Mouse (Mus musculus): ENCODE data around the gene Spta1.

The Spta1 gene

DNA sequence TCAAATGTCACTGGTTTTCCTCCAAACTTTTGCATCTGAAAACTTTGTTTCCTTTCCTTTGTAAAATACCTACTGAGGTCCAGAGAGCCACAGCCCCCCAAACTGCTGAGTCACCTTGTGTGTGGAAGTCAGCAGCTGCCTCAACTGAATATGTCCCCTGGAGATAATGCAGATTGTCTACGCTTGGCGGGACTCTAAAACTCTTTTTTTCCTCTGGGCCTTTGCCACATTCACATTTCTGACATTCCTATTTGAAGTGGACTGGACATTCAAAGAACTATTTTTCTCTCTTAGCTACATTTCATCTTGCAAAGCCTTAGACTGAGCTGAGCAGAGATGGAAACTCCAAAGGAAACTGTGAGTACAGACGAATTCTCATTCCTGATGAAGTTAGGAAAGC is at the start of gene Spta1:
Gene Spta1, plus strand, starts transcription at position 172 of the 400 bp plus-strand sequence.
- Histone ChIP-seq H3K36me3 (ENCODE audit: control insufficient read depth, insufficient read depth, low read length, poor library complexity, severe bottlenecking) (no peaks in the 10 kb centered on the region), H3K27me3 (ENCODE audit: control insufficient read depth, insufficient read depth, low read length, poor library complexity, severe bottlenecking) (no peaks in the 10 kb centered on the region)
- no peak for DNase-seq (ENCODE audit: low read depth, low spot score)

DNA sequence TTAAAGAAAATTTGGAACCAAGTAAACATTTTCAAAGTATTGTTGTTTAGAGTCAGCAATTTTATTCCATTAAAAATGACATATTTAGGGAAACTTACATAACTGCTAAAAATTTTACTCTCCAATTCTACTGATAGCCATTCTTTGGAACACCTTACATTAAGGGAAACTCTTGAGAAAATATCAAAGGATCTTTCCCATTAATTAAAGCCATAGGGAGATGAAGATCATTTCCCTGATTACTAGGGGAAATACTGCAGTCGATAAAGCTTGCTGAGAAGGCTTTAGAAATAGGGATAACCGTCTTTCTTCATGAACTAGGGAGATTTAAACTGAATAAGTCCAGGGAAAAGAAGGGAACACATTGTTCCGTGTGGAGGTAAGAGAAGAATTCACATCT is 41.4 kb upstream of the Spta1 start, which contains the start of gene Olfr424:
Gene Olfr424, plus strand, starts transcription at position 301 of the 400 bp plus-strand sequence.
- H3K27me3 ChIP-seq (ENCODE audit: control insufficient read depth, insufficient read depth, low read length, poor library complexity, severe bottlenecking), result no peaks in the 10 kb centered on the region
- no peak for DNase-seq (ENCODE audit: low read depth, low spot score)
- H3K36me3 ChIP-seq (ENCODE audit: control insufficient read depth, insufficient read depth, low read length, poor library complexity, severe bottlenecking), result no peaks in the 10 kb centered on the region

GRCm38 (mm10) chr1:174131999-174132398 is 40.6 kb upstream of the Spta1 start:
- H3K36me3 ChIP-seq (ENCODE audit: control insufficient read depth, insufficient read depth, low read length, poor library complexity, severe bottlenecking), result no peaks in the 10 kb centered on the region
- no peak for DNase-seq (ENCODE audit: low read depth, low spot score)

GRCm38 (mm10) chr1:174141384-174141783 is 31.2 kb upstream of the Spta1 start:
- peak; percentile 73 for DNase-seq (ENCODE audit: low read depth, low spot score)
- Histone ChIP-seq H3K27me3 (ENCODE audit: control insufficient read depth, insufficient read depth, low read length, poor library complexity, severe bottlenecking) (0 out of 2 replicates have a peak, but pooled peaks cover 1% of the 10 kb centered on the region), H3K36me3 (ENCODE audit: control insufficient read depth, insufficient read depth, low read length, poor library complexity, severe bottlenecking) (no peaks in the 10 kb centered on the region)

More at GRCm38 (mm10) chr1:174131999-174132398, 40.6 kb upstream of the Spta1 start:
- no peaks in the 10 kb centered on the region for H3K27me3 ChIP-seq (ENCODE audit: control insufficient read depth, insufficient read depth, low read length, poor library complexity, severe bottlenecking)

GRCm38 (mm10) chr1:174146696-174147095 is 25.9 kb upstream of the Spta1 start:
- DNase-seq (ENCODE audit: low read depth, low spot score), result no peak
- Histone ChIP-seq H3K27me3 (ENCODE audit: control insufficient read depth, insufficient read depth, low read length, poor library complexity, severe bottlenecking) (0 out of 2 replicates have a peak, but pooled peaks cover 1% of the 10 kb centered on the region), H3K36me3 (ENCODE audit: control insufficient read depth, insufficient read depth, low read length, poor library complexity, severe bottlenecking) (no peaks in the 10 kb centered on the region)

DNA sequence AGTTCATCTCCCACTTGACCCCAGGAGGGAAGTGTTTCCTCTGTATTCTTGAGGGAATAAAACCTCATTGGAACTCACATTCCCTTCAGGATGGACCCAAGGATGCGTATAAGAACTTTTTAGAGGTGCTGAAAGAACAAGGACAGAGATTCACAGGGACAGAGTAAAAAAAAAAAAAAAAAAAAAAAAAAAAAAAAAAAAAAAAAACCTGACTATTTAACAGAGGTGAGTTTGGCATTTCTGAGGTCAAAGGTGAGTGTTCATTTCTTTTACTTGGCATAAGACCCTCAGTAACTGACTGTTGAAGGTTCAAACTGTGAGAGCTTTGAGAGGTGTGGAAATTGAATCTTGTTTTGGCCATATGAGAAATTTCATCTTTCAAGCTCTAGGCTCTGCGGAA is 23.3 kb upstream of the Spta1 start:
- no peak for DNase-seq (ENCODE audit: low read depth, low spot score)
- 0 out of 2 replicates have a peak, but pooled peaks cover 1% of the 10 kb centered on the region for H3K27me3 ChIP-seq (ENCODE audit: control insufficient read depth, insufficient read depth, low read length, poor library complexity, severe bottlenecking)
- H3K36me3 ChIP-seq (ENCODE audit: control insufficient read depth, insufficient read depth, low read length, poor library complexity, severe bottlenecking), result no peaks in the 10 kb centered on the region

GRCm38 (mm10) chr1:174155333-174155732 is 17.2 kb upstream of the Spta1 start, which contains the start of gene Olfr420:
Gene Olfr420 (plus strand): TSS chr1:174155633.
- DNase-seq (ENCODE audit: low read depth, low spot score), result no peak
- Histone ChIP-seq H3K36me3 (ENCODE audit: control insufficient read depth, insufficient read depth, low read length, poor library complexity, severe bottlenecking) (no peaks in the 10 kb centered on the region), H3K27me3 (ENCODE audit: control insufficient read depth, insufficient read depth, low read length, poor library complexity, severe bottlenecking) (no peaks in the 10 kb centered on the region)

- DNase-seq (ENCODE audit: low read depth, low spot score), result no peak
- H3K36me3 ChIP-seq (ENCODE audit: control insufficient read depth, insufficient read depth, low read length, poor library complexity, severe bottlenecking), result no peaks in the 10 kb centered on the region
- no peaks in the 10 kb centered on the region for H3K27me3 ChIP-seq (ENCODE audit: control insufficient read depth, insufficient read depth, low read length, poor library complexity, severe bottlenecking)
Measured at GRCm38 (mm10) chr1:174157622-174158021, 15.0 kb upstream of the Spta1 start.

- Histone ChIP-seq H3K36me3 (ENCODE audit: control insufficient read depth, insufficient read depth, low read length, poor library complexity, severe bottlenecking) (no peaks in the 10 kb centered on the region), H3K27me3 (ENCODE audit: control insufficient read depth, insufficient read depth, low read length, poor library complexity, severe bottlenecking) (no peaks in the 10 kb centered on the region)
- no peak for DNase-seq (ENCODE audit: low read depth, low spot score)
Measured at GRCm38 (mm10) chr1:174158512-174158911, 14.1 kb upstream of the Spta1 start.

GRCm38 (mm10) chr1:174159095-174159494 is 13.5 kb upstream of the Spta1 start:
- no peak for DNase-seq (ENCODE audit: low read depth, low spot score)
- Histone ChIP-seq H3K36me3 (ENCODE audit: control insufficient read depth, insufficient read depth, low read length, poor library complexity, severe bottlenecking) (no peaks in the 10 kb centered on the region), H3K27me3 (ENCODE audit: control insufficient read depth, insufficient read depth, low read length, poor library complexity, severe bottlenecking) (no peaks in the 10 kb centered on the region)

DNA sequence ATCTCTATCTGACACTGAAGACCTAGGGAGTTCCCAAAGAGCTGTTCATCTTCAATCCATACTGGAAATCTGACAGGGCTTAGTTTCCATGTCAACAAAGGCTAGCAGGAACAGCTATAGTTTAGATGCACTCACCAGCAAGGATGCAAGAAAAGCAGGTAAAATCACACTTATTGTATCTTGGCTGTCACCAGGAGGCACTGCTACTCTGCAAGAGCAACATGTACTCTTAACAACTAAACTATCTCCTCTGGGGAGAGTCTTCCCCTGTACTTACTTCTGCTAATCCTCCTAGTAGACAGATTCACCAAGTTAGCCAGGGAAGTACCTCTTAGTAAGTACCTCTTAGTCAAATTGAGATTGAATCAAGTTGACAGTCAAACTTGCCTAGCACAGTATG is 3.6 kb upstream of the Spta1 start:
- DNase-seq (ENCODE audit: low read depth, low spot score), result no peak
- H3K36me3 ChIP-seq (ENCODE audit: control insufficient read depth, insufficient read depth, low read length, poor library complexity, severe bottlenecking), result no peaks in the 10 kb centered on the region
- no peaks in the 10 kb centered on the region for H3K27me3 ChIP-seq (ENCODE audit: control insufficient read depth, insufficient read depth, low read length, poor library complexity, severe bottlenecking)

DNA sequence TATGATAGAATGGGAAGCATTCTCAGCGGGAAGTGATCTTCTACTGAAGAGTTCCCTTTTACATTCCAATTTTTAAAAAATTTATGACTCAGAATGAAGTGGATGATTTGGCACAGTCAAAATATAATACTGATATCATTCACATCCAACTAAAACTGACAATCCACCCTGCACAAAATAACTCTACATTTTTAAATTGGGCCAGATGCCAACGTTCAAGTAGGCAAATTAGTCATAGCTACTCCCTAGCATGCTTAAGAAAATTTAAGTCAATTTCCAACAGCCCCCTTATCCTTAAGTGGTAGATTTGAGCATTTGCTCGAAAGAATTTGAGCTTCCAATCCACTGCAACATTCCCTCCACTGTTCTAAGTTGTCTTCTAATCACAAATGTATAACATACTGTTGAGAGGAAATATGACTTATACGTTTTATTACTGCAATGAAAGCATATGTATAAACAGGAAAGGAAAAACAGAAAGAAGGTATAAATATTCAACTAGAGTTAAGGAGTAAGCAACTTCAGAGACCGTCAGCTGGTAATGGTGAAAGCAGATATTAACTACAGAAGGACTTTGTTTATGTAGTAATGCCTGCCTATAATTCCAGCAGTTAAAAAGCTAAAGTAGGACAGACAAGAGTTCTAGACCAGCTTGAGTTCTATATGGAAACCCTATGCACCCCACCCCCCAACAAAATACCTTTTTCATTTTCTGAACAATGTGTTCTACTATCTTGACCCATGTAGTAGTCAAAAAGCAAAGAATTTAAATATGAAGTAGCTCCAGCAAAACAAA is 1.7 kb upstream of the Spta1 start:
- Histone ChIP-seq H3K27me3 (ENCODE audit: control insufficient read depth, insufficient read depth, low read length, poor library complexity, severe bottlenecking) (no peaks in the 10 kb centered on the region), H3K36me3 (ENCODE audit: control insufficient read depth, insufficient read depth, low read length, poor library complexity, severe bottlenecking) (no peaks in the 10 kb centered on the region)
- no peak for DNase-seq (ENCODE audit: low read depth, low spot score)

- H3K36me3 ChIP-seq (ENCODE audit: control insufficient read depth, insufficient read depth, low read length, poor library complexity, severe bottlenecking), result no peaks in the 10 kb centered on the region
- H3K27me3 ChIP-seq (ENCODE audit: control insufficient read depth, insufficient read depth, low read length, poor library complexity, severe bottlenecking), result no peaks in the 10 kb centered on the region
- no peak for DNase-seq (ENCODE audit: low read depth, low spot score)
Measured at GRCm38 (mm10) chr1:174171537-174171936, 1.0 kb upstream of the Spta1 start.

DNA sequence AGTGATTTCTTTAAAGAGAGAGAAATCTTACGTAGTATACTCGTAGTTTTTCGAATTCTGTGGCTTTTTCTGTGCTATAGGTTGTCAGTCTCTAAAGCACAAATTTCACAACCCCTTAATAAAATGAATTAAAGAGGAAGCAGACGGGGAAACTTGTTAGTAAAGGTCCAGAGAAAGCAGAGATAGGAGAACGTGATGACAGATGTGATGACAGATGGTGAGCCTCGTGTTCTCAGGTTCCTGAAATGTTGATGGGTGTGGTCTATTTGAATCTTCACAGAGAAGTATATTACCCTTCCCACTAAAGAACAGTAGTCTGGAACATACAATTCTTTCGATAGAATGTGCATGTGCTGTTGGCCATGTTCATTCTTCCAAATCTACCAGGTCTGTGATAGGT is 32.1 kb downstream of the Spta1 start:
- Histone ChIP-seq H3K27me3 (ENCODE audit: control insufficient read depth, insufficient read depth, low read length, poor library complexity, severe bottlenecking) (no peaks in the 10 kb centered on the region), H3K36me3 (ENCODE audit: control insufficient read depth, insufficient read depth, low read length, poor library complexity, severe bottlenecking) (no peaks in the 10 kb centered on the region)
- no peak for DNase-seq (ENCODE audit: low read depth, low spot score)

DNA sequence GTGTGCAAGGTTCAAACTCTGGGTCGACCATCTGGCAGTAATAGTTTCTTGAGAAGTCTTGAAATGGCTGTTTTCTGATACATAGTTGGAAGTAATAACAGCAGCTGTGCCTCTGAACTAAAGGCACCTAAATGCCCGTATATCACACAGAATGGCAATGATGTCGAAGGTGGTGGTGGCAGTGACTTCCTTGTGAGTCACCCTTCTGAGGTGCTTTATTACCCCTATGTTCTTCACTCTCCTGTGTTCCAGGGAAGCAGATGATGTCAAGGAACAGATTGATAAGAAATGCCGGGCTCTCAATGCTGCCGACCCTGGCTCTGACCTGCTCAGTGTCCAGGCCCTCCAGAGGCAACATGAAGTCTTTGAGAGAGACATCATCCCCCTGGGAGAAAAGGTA is 39.7 kb downstream of the Spta1 start:
- no peak for DNase-seq (ENCODE audit: low read depth, low spot score)
- H3K36me3 ChIP-seq (ENCODE audit: control insufficient read depth, insufficient read depth, low read length, poor library complexity, severe bottlenecking), result no peaks in the 10 kb centered on the region
- H3K27me3 ChIP-seq (ENCODE audit: control insufficient read depth, insufficient read depth, low read length, poor library complexity, severe bottlenecking), result no peaks in the 10 kb centered on the region
